Mouse (Mus musculus): ENCODE measurements at regions not wholly inside any gene's neighbourhood (a gene's known extent, or its start where the extent isn't known, plus 50 kb on each side); places are given as distances from the start of the nearest gene placed in this dataset.

GRCm38 (mm10) chr12:77666411-77666810 is 428.5 kb downstream of the Fut8 start:
- DNase-seq (ENCODE audit: low read depth): no peak

- no peak for DNase-seq (ENCODE audit: low read depth)
Observed at GRCm38 (mm10) chr12:77667151-77667874, 429.4 kb downstream of the Fut8 start.

- DNase-seq (ENCODE audit: low read depth): peak; percentile 83
Observed at GRCm38 (mm10) chr12:77667875-77668204, 429.9 kb downstream of the Fut8 start.

GRCm38 (mm10) chr12:77670531-77670930 is 432.6 kb downstream of the Fut8 start:
- no peak for DNase-seq (ENCODE audit: low read depth)

GRCm38 (mm10) chr12:77674352-77674751 is 436.4 kb downstream of the Fut8 start:
- DNase-seq (ENCODE audit: low read depth): no peak

- DNase-seq (ENCODE audit: low read depth): peak; percentile 79
Observed at GRCm38 (mm10) chr12:77674755-77675154, 436.8 kb downstream of the Fut8 start.

GRCm38 (mm10) chr12:77678040-77678439 is 440.1 kb downstream of the Fut8 start:
- DNase-seq (ENCODE audit: low read depth): no peak

- DNase-seq (ENCODE audit: low read depth): no peak
Observed at GRCm38 (mm10) chr12:77694101-77694500, 456.2 kb downstream of the Fut8 start.

GRCm38 (mm10) chr12:77696039-77696631 is 458.2 kb downstream of the Fut8 start:
- no peak for DNase-seq (ENCODE audit: low read depth)

- DNase-seq (ENCODE audit: low read depth): no peak
Observed at GRCm38 (mm10) chr12:77696662-77697061, 458.7 kb downstream of the Fut8 start.

GRCm38 (mm10) chr12:77698088-77698487 is 460.2 kb downstream of the Fut8 start:
- no peak for DNase-seq (ENCODE audit: low read depth)

GRCm38 (mm10) chr12:77699896-77700605 is 462.1 kb downstream of the Fut8 start:
- DNase-seq (ENCODE audit: low read depth): no peak

- DNase-seq (ENCODE audit: low read depth): no peak
Observed at GRCm38 (mm10) chr12:77715506-77715905, 477.6 kb downstream of the Fut8 start.

- no peak for DNase-seq (ENCODE audit: low read depth)
Observed at GRCm38 (mm10) chr12:77715979-77716378, 478.1 kb downstream of the Fut8 start.

- no peak for DNase-seq (ENCODE audit: low read depth)
Observed at GRCm38 (mm10) chr12:77727766-77728165, 466.3 kb upstream of the Gm6657 start.

- DNase-seq (ENCODE audit: low read depth): no peak
Observed at GRCm38 (mm10) chr12:77739047-77739760, 454.8 kb upstream of the Gm6657 start.

GRCm38 (mm10) chr12:77742716-77743115 is 451.3 kb upstream of the Gm6657 start:
- DNase-seq (ENCODE audit: low read depth): no peak

- no peak for DNase-seq (ENCODE audit: low read depth)
Observed at GRCm38 (mm10) chr12:77749438-77750007, 444.5 kb upstream of the Gm6657 start.

- DNase-seq (ENCODE audit: low read depth): no peak
Observed at GRCm38 (mm10) chr12:77752181-77752580, 441.9 kb upstream of the Gm6657 start.

- no peak for DNase-seq (ENCODE audit: low read depth)
Observed at GRCm38 (mm10) chr12:77756021-77756420, 438.0 kb upstream of the Gm6657 start.

GRCm38 (mm10) chr12:77760976-77761375 is 433.1 kb upstream of the Gm6657 start:
- no peak for DNase-seq (ENCODE audit: low read depth)

GRCm38 (mm10) chr12:77776011-77776546 is 418.0 kb upstream of the Gm6657 start:
- no peak for DNase-seq (ENCODE audit: low read depth)
